Mouse (Mus musculus): Measurements from ENCODE around the gene Clcnkb.

GRCm38 (mm10) chr4:141463472-141463871 is 47.7 kb upstream of the Clcnkb start:
- no peak for TF ChIP-seq CTCF (IDR thresholded peaks at IDR 0.05; ENCODE audit: extremely low read depth, insufficient read depth, low read length)
- TF ChIP-seq POLR2A (IDR thresholded peaks at IDR 0.05; ENCODE audit: extremely low read depth, insufficient read depth, low read length), result no peak
